Mouse (Mus musculus): ENCODE measurements around the gene Lztr1.

- TF ChIP-seq CTCF (IDR thresholded peaks at IDR 0.05; ENCODE audit: low read depth, low read length) (no peak), POLR2A (IDR thresholded peaks at IDR 0.05; ENCODE audit: borderline replicate concordance, low read depth, low read length) (no peak)
Measured at GRCm38 (mm10) chr16:17530640-17531288, 22.3 kb downstream of the Lztr1 start, which contains the start of gene Thap7.
